Mouse (Mus musculus) midbrain, embryonic 15.5 days (tissue): Measurements from ENCODE around the gene Ccnl2. TPM values are rescaled to one million over a fixed set of nuclear protein-coding genes. Genes with fewer than 3 reads are reported as not detected.

Source experiments
- ATAC-seq: fragments of 200-750 bp; cut with Nextera tagmentation; replicated peaks from 2 replicates; pipeline ENCODE4 v1.8.0; 2017; ENCODE audit warnings: moderate TSS enrichment
- H3K27ac ChIP-seq: fragments of 300-500 bp; sonication (generic); 2 replicates; pipeline ENCODE4 v1.5.1; 2015; ENCODE audit warnings: mild to moderate bottlenecking, inconsistent platforms
- H3K27me3 ChIP-seq: fragments of 300-500 bp; sonication (generic); replicated peaks from 2 replicates; pipeline ENCODE4 v1.6.1; 2015; ENCODE audit warnings: inconsistent platforms
- H3K36me3 ChIP-seq: fragments of 300-500 bp; sonication (generic); replicated peaks from 2 replicates; pipeline ENCODE4 v1.6.1; 2015; ENCODE audit warnings: inconsistent platforms
- H3K4me1 ChIP-seq: fragments of 300-500 bp; sonication (generic); 2 replicates; pipeline ENCODE4 v1.6.1; 2015; ENCODE audit warnings: inconsistent platforms
- H3K4me2 ChIP-seq: fragments of 300-500 bp; sonication (generic); 2 replicates; pipeline ENCODE4 v1.6.1; 2015; ENCODE audit warnings: inconsistent platforms, mild to moderate bottlenecking, moderate library complexity
- H3K4me3 ChIP-seq: fragments of 300-500 bp; sonication (generic); 2 replicates; pipeline ENCODE4 v1.5.1; 2015; ENCODE audit warnings: mild to moderate bottlenecking, inconsistent platforms
- H3K9ac ChIP-seq: fragments of 300-500 bp; sonication (generic); 2 replicates; pipeline ENCODE4 v1.6.1; 2015; ENCODE audit warnings: mild to moderate bottlenecking, inconsistent platforms
- H3K9me3 ChIP-seq: fragments of 300-500 bp; sonication (generic); 2 replicates; pipeline ENCODE4 v1.6.1; 2016; ENCODE audit warnings: inconsistent platforms
- WGBS: fragments of 180-500 bp; shearing (Covaris S2); methylation state at CpG from one replicate; pipeline ENCODE4 v1.1.7; 2015; ENCODE audit warnings: mixed read lengths; 5-methylcytosine and 5-hydroxymethylcytosine counted together
- polyA plus RNA-seq: library from polyadenylated mRNA; unstranded; fragments of >200 nt; fragmentation: Nextera tagmentation; extraction: Ambion mirVana; gene quantifications from 2 replicates; pipeline ENCODE4 v1.2.1, GENCODE M21; 2015

Gene Ccnl2
- polyA plus RNA-seq, 1 experiment from 2014 or later = 164 TPM

DNA sequence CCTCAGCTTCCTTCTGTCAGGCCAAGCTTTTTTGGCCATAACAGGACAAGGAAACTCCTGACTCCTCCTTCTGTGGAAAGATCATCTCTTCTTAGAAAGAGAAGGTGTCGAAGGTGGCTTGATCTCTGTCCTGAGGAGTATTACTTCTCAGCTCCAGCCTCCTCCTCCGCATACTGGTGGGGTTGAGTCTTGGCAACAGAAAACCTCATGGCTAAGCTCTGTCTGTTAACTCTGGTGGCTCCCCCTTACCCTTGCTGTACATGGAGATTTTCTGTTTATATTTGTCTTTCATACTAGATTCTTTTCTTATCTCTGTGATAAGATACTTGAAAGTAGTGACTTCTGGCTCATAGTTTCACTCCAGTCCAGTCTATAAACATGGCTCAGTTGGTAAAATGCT lies 18.6 kb upstream of the Ccnl2 start:
- Histone ChIP-seq H3K27me3 (no peaks in the 10 kb centered on the region), H3K9me3 (no peaks in the 10 kb centered on the region), H3K9ac (no peak overlapping the region), H3K27ac (no peak overlapping the region), H3K36me3 (no peaks in the 10 kb centered on the region), H3K4me2 (no peak overlapping the region), H3K4me3 (no peak overlapping the region), H3K4me1 (no peaks in the 10 kb centered on the region)
- no peak for ATAC-seq
- WGBS = 81% methylated on average over 2 of the region's 2 CpGs

DNA sequence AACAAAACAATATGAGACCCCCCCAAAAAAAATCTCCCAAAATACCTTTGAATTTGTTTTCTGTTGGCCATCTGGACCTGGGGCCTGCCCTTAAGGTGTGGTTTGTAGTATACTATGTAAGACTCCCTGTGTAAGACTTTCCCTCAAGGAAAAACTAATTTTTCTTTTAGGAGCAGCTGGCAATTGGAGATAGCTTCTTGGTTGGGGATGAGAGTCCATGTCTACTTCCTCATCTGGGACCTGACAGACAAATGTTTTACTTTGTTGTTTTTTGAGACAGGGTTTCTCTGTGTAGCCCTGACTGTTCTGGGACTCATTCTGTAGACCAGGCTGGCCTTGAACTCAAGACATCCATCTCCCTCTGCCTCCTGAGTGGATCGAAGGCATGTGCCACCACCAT lies 10.2 kb upstream of the Ccnl2 start:
- Histone ChIP-seq H3K9ac (no peak overlapping the region), H3K4me3 (no peak overlapping the region), H3K9me3 (no peaks in the 10 kb centered on the region), H3K27me3 (no peaks in the 10 kb centered on the region), H3K4me2 (no peak overlapping the region), H3K27ac (no peak overlapping the region), H3K4me1 (peaks cover 22% of the 10 kb centered on the region), H3K36me3 (no peaks in the 10 kb centered on the region; the same call in 1 of the 2 replicates)
- WGBS = 88% methylated on average over 1 of the region's 1 CpGs
- no peak for ATAC-seq

DNA sequence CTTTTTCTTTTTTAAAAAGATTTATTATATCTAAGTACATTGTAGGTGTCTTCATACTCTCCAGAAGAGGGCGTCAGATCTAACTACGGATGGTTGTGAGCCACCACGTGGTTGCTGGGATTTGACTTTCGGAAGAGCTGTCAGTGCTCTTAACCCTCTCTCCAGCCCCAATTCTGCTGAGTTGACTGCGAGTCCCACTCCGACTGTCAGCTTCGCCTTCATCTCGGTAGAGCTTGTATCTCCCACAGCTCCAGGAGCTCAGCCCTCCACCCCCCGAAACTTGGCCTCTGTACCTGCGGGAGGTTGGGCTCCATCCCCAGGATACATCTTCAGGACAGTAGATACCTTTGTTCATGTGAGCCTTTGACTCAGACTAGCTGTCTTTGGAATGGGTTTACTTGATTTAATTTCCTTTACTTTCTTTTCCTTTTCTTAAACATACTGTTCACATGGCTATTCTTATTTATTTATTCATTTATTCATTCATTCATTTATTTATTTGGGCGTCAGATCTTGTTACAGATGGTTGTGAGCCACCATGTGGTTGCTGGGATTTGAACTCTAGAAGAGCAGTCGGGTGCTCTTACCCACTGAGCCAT lies 9.4 kb upstream of the Ccnl2 start, which contains the start of gene Mrpl20:
Gene Mrpl20 (plus strand): TSS at position 138 of the 599 bp plus-strand sequence.
- 10% methylated on average over 12 of the region's 12 CpGs for WGBS

DNA sequence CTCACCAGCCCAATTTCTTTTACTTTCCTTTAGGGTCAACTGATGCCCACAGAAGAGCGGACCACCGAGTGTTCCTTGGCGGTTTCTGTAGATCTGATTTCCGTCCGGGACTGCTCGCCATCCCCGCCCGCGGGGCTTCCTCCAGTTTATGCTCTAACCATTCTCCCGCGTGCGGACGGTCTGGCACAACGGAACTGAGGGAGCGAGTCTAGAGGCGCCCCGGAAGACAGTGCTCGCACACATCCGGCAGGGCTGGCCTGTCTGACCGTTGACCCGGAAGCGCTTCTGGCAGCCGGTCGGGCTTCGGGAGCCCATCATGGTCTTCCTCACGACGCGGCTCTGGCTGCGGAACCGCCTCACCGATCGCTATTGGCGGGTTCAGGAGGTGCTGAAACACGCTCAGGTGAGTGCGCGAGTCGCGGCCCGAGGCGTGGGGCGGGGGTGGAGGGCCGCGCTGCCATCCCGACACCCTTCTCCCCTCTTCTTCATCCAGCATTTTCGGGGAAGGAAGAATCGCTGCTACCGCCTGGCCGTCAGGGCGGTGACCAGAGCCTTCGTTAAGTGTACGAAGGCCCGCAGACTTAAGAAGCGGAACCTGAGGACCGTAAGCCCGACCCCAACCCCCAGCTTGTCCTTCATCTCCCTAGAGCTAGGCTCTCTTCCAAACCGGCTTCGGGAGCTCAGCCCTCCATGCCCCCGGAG lies 8.8 kb upstream of the Ccnl2 start:
- peak overlapping the region; percentile 87 for H3K4me3 ChIP-seq
- peak overlapping the region; percentile 59 for H3K4me2 ChIP-seq
- WGBS = under 1% methylated on average over 58 of the region's 58 CpGs
- H3K27ac ChIP-seq = peak overlapping the region; percentile 80
- no peaks in the 10 kb centered on the region for H3K27me3 ChIP-seq
- H3K9me3 ChIP-seq = no peaks in the 10 kb centered on the region
- peak; percentile 97 for ATAC-seq
- peaks cover 13% of the 10 kb centered on the region for H3K36me3 ChIP-seq
- peak overlapping the region; percentile 80 for H3K9ac ChIP-seq
- H3K4me1 ChIP-seq = peaks cover 22% of the 10 kb centered on the region

More for the DNA sequence above, 9.4 kb upstream of the Ccnl2 start, which contains the start of gene Mrpl20:
- peaks cover 22% of the 10 kb centered on the region for H3K4me1 ChIP-seq
- peak within 1 kb of the TSS; percentile 80 for H3K9ac ChIP-seq
- no peaks in the 10 kb centered on the region for H3K27me3 ChIP-seq
- peak within 1 kb of the TSS; percentile 59 for H3K4me2 ChIP-seq
- H3K4me3 ChIP-seq = peak within 1 kb of the TSS; percentile 87
- H3K27ac ChIP-seq = peak within 1 kb of the TSS; percentile 80
- peak; percentile 59 for ATAC-seq
- no peaks in the 10 kb centered on the region for H3K9me3 ChIP-seq
- peaks cover 6% of the 10 kb centered on the region for H3K36me3 ChIP-seq

DNA sequence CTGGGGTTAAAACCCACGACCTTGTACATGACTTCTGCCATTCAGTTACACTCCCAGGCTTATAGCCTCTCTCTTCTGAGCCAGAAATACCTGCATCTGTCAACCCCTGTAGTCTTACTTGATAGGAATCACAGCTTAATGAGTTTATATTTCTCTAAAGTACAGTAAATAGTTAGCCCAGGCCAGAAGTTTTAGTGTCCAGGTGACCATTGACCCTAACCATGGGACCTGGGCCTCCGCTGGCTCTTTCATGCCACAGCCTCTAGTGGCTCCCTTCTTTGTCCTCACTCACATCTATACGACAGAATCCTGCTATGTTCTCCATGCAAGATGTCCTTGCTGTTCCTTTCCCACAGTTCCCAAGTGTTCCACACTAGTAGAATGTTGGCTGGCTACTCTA lies 4.4 kb upstream of the Ccnl2 start:
- ATAC-seq = no peak
- no peak overlapping the region for H3K27ac ChIP-seq
- no peak overlapping the region for H3K4me3 ChIP-seq
- no peak overlapping the region for H3K9ac ChIP-seq
- H3K27me3 ChIP-seq = no peaks in the 10 kb centered on the region
- peaks cover 32% of the 10 kb centered on the region for H3K36me3 ChIP-seq
- H3K9me3 ChIP-seq = no peaks in the 10 kb centered on the region
- no peak overlapping the region for H3K4me2 ChIP-seq
- H3K4me1 ChIP-seq = peaks cover 27% of the 10 kb centered on the region
- WGBS = 90% methylated on average over 3 of the region's 3 CpGs

DNA sequence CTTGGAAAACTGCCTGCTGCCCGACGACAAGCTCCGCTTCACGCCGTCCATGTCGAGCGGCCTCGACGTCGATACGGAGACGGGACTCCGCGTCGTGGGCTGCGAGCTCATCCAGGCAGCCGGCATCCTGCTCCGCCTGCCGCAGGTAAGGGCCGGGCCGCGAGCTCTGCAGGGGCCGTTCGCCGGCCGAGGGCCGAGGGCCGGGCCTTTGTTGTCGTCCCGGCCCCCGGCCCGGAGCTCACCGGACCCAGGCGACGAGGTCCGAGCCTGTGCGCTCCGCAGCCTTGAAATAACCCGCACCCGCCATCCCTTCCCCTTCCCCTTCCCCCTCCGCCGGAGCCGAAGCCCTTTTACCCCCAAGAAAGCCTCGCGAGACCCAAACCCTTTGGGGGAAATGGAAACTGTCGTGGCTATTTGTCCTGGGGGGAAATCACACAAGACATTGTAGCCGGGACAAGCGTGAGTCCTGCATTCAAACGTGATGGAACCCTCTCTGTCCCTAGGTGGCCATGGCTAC lies 434 bp downstream of the Ccnl2 start:
- H3K36me3 ChIP-seq = peaks cover 38% of the 10 kb centered on the region
- no peaks in the 10 kb centered on the region for H3K9me3 ChIP-seq
- ATAC-seq = peak; percentile 61
- peaks cover 26% of the 10 kb centered on the region for H3K4me1 ChIP-seq
- peak overlapping the region; percentile 89 for H3K4me3 ChIP-seq
- H3K4me2 ChIP-seq = peak overlapping the region; percentile 65
- H3K9ac ChIP-seq = peak overlapping the region; percentile 88
- H3K27me3 ChIP-seq = no peaks in the 10 kb centered on the region
- H3K27ac ChIP-seq = peak overlapping the region; percentile 89
- under 1% methylated on average over 49 of the region's 49 CpGs for WGBS

DNA sequence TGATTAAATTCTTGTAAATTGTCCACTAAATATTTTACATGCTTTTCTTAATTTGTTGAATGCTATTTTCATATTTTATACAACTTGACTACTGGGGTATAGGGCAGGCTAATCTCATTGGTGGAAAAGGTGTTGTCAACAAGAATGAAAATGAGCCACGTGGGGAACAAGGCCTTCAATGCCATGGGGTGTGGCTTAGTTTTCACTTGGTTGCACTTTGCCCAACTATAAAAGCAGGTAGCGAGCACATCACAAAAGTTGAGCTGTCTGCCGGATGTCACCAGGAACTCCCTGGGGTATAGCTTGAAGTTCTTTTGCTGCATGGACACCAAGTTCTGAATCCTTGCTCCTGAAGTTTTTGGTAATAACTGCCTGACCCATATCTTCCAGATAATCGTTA lies 5.2 kb downstream of the Ccnl2 start:
- H3K4me3 ChIP-seq = no peak overlapping the region
- ATAC-seq = no peak
- no peaks in the 10 kb centered on the region for H3K27me3 ChIP-seq
- H3K27ac ChIP-seq = no peak overlapping the region
- no peaks in the 10 kb centered on the region for H3K9me3 ChIP-seq
- H3K36me3 ChIP-seq = peaks cover 56% of the 10 kb centered on the region
- no peak overlapping the region for H3K4me2 ChIP-seq
- WGBS = 85% methylated on average over 4 of the region's 4 CpGs
- H3K4me1 ChIP-seq = peaks cover 18% of the 10 kb centered on the region
- no peak overlapping the region for H3K9ac ChIP-seq

DNA sequence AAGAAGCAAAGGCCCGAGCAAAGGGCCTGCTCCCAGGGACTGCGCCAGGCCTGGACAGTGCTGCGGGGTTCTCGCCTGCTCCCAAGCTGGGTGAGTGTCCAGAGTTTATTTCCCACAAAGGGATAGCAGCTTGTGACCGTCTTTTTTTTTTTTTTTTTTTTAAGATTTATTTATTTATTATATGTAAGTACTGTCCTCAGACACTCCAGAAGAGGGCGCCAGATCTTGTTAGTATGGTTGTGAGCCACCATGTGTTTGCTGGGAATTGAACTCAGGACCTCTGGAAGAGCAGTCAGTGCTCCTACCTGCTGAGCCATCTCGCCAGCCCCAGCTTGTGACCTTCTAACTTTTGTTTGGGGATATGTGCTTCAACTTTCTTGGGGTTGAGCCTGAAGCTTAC lies 8.7 kb downstream of the Ccnl2 start:
- Histone ChIP-seq H3K4me1 (no peaks in the 10 kb centered on the region), H3K9ac (no peak overlapping the region), H3K36me3 (peaks cover 80% of the 10 kb centered on the region), H3K27ac (no peak overlapping the region), H3K4me3 (no peak overlapping the region), H3K4me2 (no peak overlapping the region), H3K27me3 (no peaks in the 10 kb centered on the region), H3K9me3 (no peaks in the 10 kb centered on the region)
- no peak for ATAC-seq
- WGBS = 80% methylated on average over 7 of the region's 7 CpGs

DNA sequence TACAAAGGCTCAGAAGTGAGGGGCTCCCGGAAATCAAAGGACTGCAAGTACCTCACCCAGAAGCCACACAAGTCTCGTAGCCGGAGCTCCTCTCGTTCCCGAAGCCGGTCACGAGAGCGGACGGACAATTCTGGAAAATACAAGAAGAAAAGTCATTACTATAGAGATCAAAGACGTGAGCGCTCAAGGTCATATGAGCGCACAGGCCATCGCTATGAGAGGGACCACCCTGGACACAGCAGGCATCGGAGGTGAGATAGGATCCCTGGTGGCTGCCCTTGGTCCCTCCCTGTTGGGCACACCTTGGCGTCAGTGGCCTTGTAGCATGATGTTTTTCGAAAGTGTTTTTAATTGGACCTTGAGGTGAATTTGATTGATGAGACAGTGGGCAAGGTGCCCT lies 11.2 kb downstream of the Ccnl2 start:
- no peaks in the 10 kb centered on the region for H3K27me3 ChIP-seq
- H3K36me3 ChIP-seq = peaks cover 72% of the 10 kb centered on the region
- no peak overlapping the region for H3K4me2 ChIP-seq
- no peaks in the 10 kb centered on the region for H3K4me1 ChIP-seq
- H3K9ac ChIP-seq = no peak overlapping the region
- H3K4me3 ChIP-seq = no peak overlapping the region
- H3K9me3 ChIP-seq = no peaks in the 10 kb centered on the region
- 96% methylated on average over 16 of the region's 16 CpGs for WGBS
- ATAC-seq = no peak
- H3K27ac ChIP-seq = no peak overlapping the region

DNA sequence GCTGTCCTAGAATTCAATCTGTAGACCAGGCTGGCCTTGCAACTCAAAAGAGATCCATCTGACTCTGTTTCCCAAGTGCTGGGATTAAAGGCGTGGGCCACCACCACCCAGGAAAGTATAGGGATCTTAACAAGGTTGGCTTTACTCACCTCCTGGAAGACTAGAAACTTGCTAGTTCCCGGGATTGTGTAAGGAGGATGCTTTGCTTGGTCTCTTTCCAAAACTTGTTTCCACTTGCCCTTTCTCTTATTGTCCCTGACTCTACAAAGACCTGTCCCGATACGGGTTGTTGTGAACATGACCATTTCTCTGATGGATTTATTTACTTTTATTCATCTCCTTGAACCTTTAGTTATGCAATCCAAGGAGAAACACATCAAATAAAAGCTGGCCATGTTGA lies 17.6 kb downstream of the Ccnl2 start:
- Histone ChIP-seq H3K4me3 (no peak overlapping the region), H3K27ac (no peak overlapping the region), H3K9me3 (no peaks in the 10 kb centered on the region), H3K36me3 (peaks cover 12% of the 10 kb centered on the region), H3K9ac (no peak overlapping the region), H3K27me3 (no peaks in the 10 kb centered on the region), H3K4me1 (peaks cover 29% of the 10 kb centered on the region), H3K4me2 (no peak overlapping the region)
- WGBS = 92% methylated on average over 4 of the region's 4 CpGs
- no peak for ATAC-seq

DNA sequence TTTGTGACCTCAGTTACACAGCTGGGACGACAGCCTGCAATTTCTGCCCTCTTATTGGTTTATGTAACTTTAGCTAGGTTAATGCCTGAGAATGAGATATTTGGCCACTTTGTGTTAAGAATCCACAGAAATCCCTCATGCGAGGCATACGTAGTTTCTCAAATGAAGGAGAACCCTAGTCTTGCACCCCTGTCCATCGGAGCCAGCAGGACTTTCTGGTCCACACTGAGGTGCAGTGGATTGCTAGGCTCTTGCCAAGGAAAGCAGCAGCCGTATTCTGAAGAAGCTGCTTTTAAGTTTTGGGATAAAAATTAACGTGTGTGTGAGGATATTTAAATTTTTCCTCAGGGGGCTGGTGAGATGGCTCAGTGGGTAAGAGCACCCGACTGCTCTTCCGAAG lies 18.3 kb downstream of the Ccnl2 start:
- 56% methylated on average over 8 of the region's 8 CpGs for WGBS
- H3K36me3 ChIP-seq = 0 out of 2 replicates have a peak, but pooled peaks cover 6% of the 10 kb centered on the region
- H3K4me2 ChIP-seq = peak overlapping the region; percentile 87
- peak overlapping the region; percentile 58; the same call in 1 of the 2 replicates for H3K4me3 ChIP-seq
- no peak for ATAC-seq
- no peaks in the 10 kb centered on the region for H3K9me3 ChIP-seq
- no peaks in the 10 kb centered on the region for H3K27me3 ChIP-seq
- peak overlapping the region; percentile 89 for H3K27ac ChIP-seq
- H3K9ac ChIP-seq = no peak overlapping the region
- H3K4me1 ChIP-seq = peaks cover 29% of the 10 kb centered on the region

DNA sequence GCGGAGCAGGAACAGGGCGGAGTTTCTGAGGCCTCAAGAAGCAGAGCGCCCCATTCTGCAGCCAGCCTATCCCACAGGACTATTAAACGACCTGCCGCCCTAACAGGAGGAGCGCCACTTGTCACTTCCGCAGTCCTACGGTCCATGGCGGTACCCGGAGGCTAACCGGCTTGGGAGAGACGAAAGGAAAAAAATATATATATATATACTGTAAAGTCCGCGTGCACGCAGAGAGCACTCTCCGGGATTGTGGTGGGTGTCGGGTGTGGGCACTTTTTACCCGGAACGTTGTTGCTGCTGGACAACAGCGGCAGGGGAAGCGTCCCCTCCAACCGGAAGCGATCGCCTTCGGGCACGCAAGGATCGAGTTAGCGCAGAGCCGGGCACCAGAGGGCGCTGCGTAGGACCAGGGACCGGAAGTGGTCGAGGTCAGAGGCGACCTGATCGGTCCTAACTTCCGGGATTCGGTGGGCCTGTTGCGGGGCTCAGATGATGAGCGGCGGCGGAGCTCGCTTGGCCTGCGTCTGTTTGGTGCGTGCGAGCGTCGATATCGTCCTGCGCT lies 19.0 kb downstream of the Ccnl2 start, which contains the start of gene Aurkaip1:
Gene Aurkaip1 (plus strand): TSS at position 68 of the 562 bp plus-strand sequence.
- WGBS = under 1% methylated on average over 49 of the region's 49 CpGs
- Histone ChIP-seq H3K9me3 (no peaks in the 10 kb centered on the region), H3K4me3 (peak within 1 kb of the TSS; percentile 58), H3K9ac (peak within 1 kb of the TSS; percentile 72), H3K4me2 (peak within 1 kb of the TSS; percentile 87), H3K4me1 (peaks cover 29% of the 10 kb centered on the region), H3K36me3 (0 out of 2 replicates have a peak, but pooled peaks cover 5% of the 10 kb centered on the region), H3K27me3 (no peaks in the 10 kb centered on the region), H3K27ac (peak within 1 kb of the TSS; percentile 89)
- ATAC-seq = peak; percentile 94
